Mouse (Mus musculus): ENCODE results near the gene Tmem63a.

- no peak for TF ChIP-seq CTCF (IDR thresholded peaks at IDR 0.05; ENCODE audit: borderline replicate concordance, extremely low read depth, insufficient read depth, insufficient read length)
- no peak for TF ChIP-seq POLR2A (IDR thresholded peaks at IDR 0.05; ENCODE audit: borderline replicate concordance, extremely low read depth, insufficient read depth, insufficient read length, poor library complexity, severe bottlenecking)
Measured at GRCm38 (mm10) chr1:180917053-180917452, 25.1 kb upstream of the Tmem63a start.

Data from brain, embryonic 14.5 days (tissue).